Mouse (Mus musculus) layer of hippocampus, postnatal 36 days (tissue): ENCODE measurements around the gene Rasgef1a. TPM values are rescaled to one million over a fixed set of nuclear protein-coding genes. Genes with fewer than 3 reads are reported as not detected.
A peak's percentile ranks its signal among the peaks of the same experiment; 100 is the strongest.

Source experiments
- DNase-seq, 2 experiments: peaks; one replicate each; pipeline ENCODE4 v3.0.0; 2022
- total RNA-seq, 2 experiments: library from RNA; stranded (reverse); gene quantifications; 2 replicates each; pipeline ENCODE4 v1.2.3; 2021

Rasgef1a gene
- total RNA-seq: 100 to 1,000 TPM; 207 to 211 TPM

DNA sequence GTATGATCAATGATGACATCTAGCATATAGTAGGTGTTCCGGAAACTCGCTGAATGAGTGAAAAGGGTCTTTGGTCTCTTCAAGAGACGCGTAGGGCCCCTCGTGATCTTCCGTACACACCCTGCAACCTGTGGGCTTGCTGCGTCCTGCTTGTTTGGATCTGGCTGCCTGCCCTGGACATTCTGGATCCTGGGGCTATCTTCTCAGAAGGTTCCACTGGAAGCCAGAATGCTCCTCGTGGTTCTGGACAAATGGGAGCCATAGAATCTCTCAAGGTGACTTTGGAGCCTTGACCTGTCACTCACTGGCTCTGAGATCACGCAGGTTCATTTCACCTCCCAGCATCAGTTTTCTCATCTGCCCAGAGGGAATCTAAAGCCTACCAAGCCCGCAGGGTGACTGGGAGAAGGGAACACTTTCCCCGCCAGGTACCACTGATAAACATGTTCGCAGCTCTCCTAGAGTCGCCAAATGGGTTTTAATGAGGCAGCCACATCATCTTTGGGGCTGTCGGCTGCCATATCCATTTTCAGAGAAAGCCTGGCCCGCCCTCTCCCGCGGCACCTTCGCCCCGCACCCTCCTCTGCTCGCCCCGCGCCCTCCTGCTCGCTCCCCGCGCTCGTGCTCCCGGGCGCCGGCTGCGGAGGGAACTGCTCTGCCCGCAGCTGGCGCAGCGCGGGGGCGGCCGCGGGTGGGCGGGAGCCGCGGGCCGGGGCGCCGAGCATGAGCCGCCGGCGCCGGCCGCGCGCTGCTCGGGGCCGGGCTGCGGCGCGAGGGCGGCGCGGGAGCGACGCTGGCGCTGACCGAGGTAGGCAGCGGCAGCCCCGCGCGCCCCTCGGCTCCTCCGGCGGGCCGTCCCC, at the start of gene Rasgef1a:
Gene Rasgef1a (plus strand): TSS at position 683 of the 860 bp plus-strand sequence.
- DNase-seq: peak; percentile 41 to 54

- no peak for DNase-seq
Observed at GRCm38 (mm10) chr6:117963201-117963600, 48.0 kb upstream of the Rasgef1a start.

DNA sequence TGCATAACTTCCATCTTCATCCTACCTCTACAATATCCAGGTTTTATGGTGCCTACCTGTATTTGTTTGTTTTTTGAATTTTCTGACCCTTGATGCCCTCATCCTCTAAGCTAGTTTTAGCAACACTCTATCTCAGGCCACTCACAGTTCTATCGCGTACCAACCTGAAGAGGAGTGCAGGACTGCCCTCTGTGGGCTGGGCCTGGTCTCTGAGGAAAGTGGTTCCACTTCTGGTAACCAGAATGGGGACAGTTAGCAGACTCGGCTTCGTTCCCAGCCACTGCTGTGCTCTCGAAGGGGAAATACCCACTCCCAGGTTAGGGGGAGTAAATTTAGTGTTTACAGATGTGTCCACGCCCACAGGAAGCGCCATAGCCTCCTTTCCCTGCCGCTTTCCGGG, 44.5 kb upstream of the Rasgef1a start:
- no peak for DNase-seq

GRCm38 (mm10) chr6:117987173-117987572, 24.1 kb upstream of the Rasgef1a start:
- DNase-seq: no peak

DNA sequence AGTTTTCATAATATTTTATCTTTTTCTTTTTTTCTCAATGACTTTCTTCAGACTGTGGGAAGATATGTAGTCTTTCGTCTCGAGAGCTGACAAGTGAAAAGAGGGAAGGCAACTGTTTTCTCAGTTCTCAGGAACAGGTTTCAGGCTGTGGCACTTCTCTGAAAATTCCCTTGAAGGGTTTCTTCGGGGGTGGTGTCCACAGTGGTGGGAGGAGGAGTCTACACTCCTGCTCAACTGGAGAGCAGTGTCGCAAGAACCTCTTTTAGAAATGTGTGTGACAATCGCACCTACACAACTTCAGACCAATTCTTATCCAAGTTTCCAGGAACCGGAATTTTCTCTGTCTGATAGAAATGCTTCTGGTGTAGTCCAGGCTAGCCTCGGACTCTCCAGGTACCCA, 22.0 kb upstream of the Rasgef1a start:
- DNase-seq: no peak

DNA sequence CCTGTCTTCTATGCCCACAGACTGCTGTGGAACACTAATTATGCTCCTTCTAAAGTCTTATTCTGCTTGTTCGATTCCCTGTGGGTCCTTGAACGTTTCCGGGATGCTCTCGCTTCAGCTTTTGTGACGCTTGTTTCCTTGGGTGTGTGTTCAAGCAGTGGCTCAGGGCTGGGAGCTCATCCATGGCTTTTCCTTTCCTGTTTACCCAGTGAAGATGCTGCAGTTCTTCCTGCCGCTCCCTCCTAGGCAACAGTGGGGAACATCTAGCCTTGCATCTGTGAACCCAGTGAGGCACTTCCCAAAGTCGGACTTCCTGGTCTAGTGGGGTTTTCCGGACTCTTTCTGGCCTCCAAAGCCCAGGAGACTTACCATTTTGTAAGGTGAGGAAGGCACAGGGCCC, 20.6 kb upstream of the Rasgef1a start:
- DNase-seq: no peak

GRCm38 (mm10) chr6:117991297-117991696, 19.9 kb upstream of the Rasgef1a start:
- DNase-seq: no peak

DNA sequence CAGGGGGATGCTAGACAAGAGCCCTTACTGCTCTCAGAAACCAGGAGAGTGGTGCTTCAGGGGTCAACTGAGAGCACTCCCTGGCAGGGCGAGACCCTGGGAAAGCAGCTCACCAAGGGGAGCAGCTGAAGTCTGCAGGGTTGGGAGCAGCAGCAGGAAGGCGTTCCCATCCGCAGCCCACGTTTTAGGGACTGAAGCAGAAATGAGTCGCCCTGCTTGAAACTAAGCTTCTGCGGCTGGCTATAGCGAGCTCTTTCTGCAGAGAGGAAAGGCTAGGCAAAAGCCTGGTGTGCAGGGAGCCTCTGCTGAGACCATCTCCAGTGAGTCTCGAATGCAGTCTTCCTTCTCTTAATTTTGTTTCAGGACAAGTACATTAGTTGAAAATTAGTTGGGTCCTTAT, 19.3 kb upstream of the Rasgef1a start:
- DNase-seq: no peak

DNA sequence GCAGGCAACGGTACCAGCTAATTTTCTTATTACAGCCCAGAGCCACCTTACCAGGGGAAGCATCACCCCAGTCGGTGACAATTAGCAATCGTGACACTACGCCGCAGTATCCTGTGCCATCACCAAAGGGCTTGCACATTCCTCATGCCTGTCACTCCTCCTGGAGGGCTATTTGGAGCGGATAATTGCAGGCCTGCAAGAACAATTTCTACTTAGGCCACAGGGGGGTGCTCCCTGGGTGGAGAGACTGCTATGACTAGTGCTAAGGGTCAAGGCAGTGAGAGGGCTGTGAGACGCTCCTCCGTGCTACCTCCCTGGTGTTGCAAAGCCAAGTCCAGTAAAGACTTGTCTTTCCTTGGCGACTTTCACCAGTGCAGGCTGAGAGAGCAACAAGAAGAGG, 16.1 kb upstream of the Rasgef1a start:
- no peak for DNase-seq

- DNase-seq: no peak
Observed at GRCm38 (mm10) chr6:118001272-118001671, 10.0 kb upstream of the Rasgef1a start.

DNA sequence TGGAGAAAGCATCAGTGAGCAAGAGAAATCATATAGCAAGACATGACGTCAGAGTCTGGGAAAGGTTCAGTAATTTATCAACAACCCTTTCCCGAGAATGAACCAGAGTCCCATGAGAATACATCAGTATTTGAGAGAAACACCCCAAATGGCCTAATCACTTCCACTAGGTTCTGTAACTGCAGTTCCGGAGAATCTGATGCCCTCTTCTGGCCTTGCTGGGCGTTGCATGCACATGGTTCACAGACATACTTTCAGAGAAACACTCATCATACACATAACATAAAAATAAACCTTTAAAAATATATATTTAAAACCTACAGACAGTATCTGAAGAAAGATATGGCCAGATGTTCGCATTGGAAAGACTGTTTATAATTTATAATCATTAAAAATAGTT, 3.9 kb upstream of the Rasgef1a start:
- DNase-seq: no peak

GRCm38 (mm10) chr6:118007843-118008539, 3.2 kb upstream of the Rasgef1a start:
- no peak for DNase-seq

- DNase-seq: no peak
Observed at GRCm38 (mm10) chr6:118010256-118010655, 982 bp upstream of the Rasgef1a start.

- DNase-seq: peak; percentile 48 to 57
Observed at GRCm38 (mm10) chr6:118011616-118012316, 528 bp downstream of the Rasgef1a start.

DNA sequence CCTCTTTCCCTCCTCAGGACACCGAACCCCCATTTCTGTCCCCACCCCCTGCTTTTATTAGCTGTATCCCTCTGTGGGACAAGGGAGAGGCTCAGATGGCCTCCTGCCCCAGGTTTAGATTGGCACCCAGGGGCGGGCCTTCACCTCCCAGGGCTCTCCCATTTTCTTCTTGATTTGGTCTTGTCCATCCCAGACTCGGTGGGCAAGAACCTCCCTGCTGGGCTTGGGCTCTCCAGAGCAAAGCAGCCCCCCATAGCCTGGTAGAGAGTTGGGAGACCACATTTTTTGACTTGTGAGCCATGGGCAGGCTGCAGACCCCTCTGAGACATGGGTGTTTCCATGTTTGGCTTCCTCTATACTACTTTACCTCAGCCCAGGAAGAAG, 1.1 kb downstream of the Rasgef1a start:
- DNase-seq: no peak

DNA sequence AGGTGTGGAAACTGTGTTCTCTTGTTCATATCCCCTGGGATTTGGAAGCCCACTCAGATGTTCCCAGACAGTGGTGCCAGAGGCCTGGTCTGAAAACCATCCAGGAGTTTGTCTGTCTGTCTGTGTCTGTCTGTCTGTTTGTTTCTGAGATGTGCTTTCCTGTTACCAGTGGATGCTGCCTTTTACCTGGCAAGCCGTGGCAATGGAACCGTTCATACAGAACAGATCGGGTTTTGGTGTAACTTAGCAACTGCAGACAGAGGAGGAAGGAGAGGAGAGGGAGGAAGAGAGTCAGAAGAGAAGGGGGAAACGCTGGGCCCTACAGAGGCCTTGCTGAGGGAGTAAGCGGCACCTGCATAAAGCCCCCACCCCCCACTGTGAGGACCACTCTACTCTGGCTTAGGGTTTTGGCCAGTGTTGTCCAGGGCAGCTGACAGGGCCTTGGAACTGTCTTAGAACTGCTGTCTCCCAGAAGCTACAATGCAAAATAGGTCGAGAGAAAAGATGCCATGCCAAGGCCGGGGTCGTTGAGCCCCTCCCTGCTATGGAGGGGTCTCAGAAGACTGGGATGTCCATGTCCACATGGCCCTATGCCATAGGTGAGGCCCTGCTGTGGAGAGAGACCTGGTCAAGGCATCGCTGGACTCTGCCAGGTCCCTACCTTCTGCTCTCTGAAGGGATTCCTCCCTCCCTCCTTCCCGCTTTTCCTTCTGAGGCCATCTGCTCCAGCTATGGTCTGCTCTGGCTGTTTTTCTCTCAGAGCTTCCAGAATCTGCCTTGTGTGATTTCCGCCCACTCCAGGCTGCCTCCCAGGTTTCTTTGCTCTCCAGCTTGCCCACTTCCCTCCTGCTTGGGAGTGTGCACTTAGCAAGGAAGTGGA, 2.0 kb downstream of the Rasgef1a start:
- peak; percentile 69 to 70 for DNase-seq

DNA sequence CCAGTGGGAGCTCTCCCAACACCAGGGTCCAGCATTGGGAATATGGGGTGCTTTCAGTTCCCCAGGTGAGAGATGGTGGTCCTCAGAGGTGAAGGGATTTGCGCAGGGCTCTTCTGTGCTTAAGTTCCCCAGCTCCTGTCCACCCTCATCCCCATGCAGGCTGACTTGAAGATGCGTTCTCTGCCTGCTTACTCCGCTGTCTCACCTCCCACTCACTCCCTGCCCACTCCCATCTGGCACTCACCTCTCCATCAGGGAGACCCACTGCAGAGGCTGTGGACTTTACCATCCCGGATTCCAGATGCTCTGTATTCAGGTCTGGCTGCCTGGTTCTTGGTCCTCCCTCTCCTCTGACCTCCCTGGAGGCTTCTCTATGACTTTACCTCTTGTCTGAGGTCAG, 3.6 kb downstream of the Rasgef1a start:
- peak; percentile 48 to 51 for DNase-seq

GRCm38 (mm10) chr6:118015971-118016370, 4.7 kb downstream of the Rasgef1a start:
- peak in 1 of 2 experiments; percentile 48 for DNase-seq

DNA sequence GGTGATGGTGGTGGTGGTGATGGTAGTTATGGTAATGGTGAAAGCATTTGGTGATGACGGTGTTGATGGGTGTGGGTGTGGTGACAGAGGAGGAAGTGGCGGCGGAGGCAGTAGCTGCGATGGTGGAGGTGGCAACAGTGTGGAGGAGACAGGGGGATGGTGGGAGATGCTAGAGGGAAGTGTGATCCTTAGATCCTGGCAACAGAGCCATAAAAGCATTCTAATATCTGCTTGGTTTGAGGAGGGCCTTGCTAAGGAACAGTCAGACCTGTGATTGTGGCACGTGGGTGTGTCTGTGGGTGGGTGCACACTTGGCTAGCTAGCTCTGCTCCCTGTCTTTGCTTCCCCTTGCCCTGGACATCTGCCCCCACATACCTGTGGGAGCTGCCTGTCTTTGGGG, 7.4 kb downstream of the Rasgef1a start:
- DNase-seq: peak in 1 of 2 experiments; percentile 40

DNA sequence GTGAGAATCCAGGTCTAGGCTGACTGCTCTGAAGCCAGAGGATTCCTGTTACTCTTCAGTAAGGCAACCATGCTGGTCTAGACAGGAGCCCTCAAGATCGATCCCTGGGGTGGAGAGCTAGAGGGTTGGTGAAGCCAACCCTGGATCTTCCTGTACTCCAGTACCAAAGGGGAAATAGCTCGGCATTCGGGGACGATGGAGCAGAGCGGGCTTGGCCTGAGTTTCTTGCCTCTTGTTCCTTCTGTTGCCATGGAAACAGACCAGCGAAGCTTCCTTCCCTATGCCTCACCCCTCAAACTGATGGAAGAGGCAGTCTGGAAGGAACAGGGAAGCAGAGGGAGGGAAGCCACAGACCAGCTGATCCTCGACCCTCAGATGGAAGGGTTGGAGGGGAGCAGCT, 8.3 kb downstream of the Rasgef1a start:
- DNase-seq: peak; percentile 38 to 49

DNA sequence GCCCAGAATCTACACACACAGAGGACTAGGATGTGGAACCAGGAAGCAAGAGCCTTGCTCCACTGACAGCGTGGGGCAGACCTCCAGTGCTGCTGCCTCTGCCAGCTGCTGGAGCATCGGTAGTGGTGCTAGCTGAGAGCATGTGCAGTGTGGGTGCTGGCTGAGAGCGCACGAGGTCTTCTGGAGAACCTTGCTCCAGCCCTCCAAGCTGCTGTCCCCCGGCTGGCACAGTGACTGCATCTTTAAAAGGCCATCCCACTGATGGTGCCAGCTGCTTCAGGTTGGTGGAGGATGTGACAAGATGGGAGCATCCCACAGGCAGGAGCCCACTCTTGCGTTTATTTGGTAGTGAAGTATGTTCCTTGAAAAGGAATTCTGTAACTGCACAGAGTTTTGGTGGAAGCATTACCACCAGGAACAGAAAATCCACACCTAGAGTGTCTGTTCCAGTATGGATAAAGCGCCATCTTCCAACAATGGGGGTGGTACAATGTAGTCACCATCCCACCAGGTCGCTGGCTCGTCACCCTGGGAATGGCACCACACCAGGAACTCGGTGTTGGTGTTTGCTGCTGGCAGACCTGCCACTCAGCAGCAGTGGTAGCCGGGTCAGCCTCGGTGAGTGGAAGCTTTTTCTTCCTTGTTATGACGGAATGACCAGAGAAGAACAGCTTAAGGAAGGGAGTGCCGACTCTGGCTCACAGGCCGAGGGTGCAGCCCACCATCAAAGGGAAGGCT, 11.8 kb downstream of the Rasgef1a start:
- DNase-seq: peak in 1 of 2 experiments; percentile 56
